Mouse (Mus musculus) adrenal gland, adult 8-10 months (tissue): ENCODE measurements around the gene Wdr53. TPM values are rescaled to one million over a fixed set of nuclear protein-coding genes. Genes with fewer than 3 reads are reported as not detected.
"Not testable (repeated sequence)": the region's sequence is repeated elsewhere in the genome, so short reads cannot be mapped to it uniquely, and the experiment has no call there.

Experiments
- DNase-seq: peaks from one replicate; pipeline ENCODE4 v3.0.0; 2022
- total RNA-seq, 4 experiments: library from RNA; stranded (reverse); gene quantifications; 2 replicates each; pipeline ENCODE4 v1.2.4; 2022

Wdr53 gene
- 10 to 100 TPM; 13.0 to 17.8 (median 14.9) TPM for total RNA-seq

GRCm38 (mm10) chr16:32246952-32247370 lies at the start of gene Wdr53, which contains the start of gene Fbxo45:
Gene Wdr53, plus strand, starts transcription at chr16:32247227.
Gene Fbxo45, minus strand, starts transcription at chr16:32247158.
- DNase-seq = peak; percentile 98

GRCm38 (mm10) chr16:32200256-32201003 lies 46.6 kb upstream of the Wdr53 start:
- DNase-seq = no peak

- DNase-seq = no peak
Measured at GRCm38 (mm10) chr16:32201004-32201325, 46.1 kb upstream of the Wdr53 start.

- DNase-seq = peak; percentile 53
Measured at GRCm38 (mm10) chr16:32202681-32203080, 44.3 kb upstream of the Wdr53 start.

GRCm38 (mm10) chr16:32204902-32205301 lies 42.1 kb upstream of the Wdr53 start:
- no peak for DNase-seq

- no peak for DNase-seq
Measured at GRCm38 (mm10) chr16:32214156-32214555, 32.9 kb upstream of the Wdr53 start.

GRCm38 (mm10) chr16:32214804-32215576 lies 32.0 kb upstream of the Wdr53 start:
- DNase-seq = no peak

- no peak for DNase-seq
Measured at GRCm38 (mm10) chr16:32221803-32222202, 25.2 kb upstream of the Wdr53 start.

GRCm38 (mm10) chr16:32222399-32222798 lies 24.6 kb upstream of the Wdr53 start:
- DNase-seq = no peak

GRCm38 (mm10) chr16:32232050-32232449 lies 15.0 kb upstream of the Wdr53 start:
- DNase-seq = peak; percentile 65

- DNase-seq = no peak
Measured at GRCm38 (mm10) chr16:32237930-32238680, 8.9 kb upstream of the Wdr53 start.

- no peak for DNase-seq
Measured at GRCm38 (mm10) chr16:32239428-32240312, 7.4 kb upstream of the Wdr53 start.

- no peak for DNase-seq
Measured at GRCm38 (mm10) chr16:32243901-32244300, 3.1 kb upstream of the Wdr53 start.

- peak; percentile 45 for DNase-seq
Measured at GRCm38 (mm10) chr16:32246351-32246791, 656 bp upstream of the Wdr53 start.

- not testable (repeated sequence) for DNase-seq
Measured at GRCm38 (mm10) chr16:32264225-32264624, 17.2 kb downstream of the Wdr53 start.

GRCm38 (mm10) chr16:32271291-32271690 lies 24.3 kb downstream of the Wdr53 start, which contains the start of gene Smco1:
Gene Smco1, plus strand, starts transcription at chr16:32271468.
- no peak for DNase-seq

- DNase-seq = no peak
Measured at GRCm38 (mm10) chr16:32273338-32273737, 26.3 kb downstream of the Wdr53 start.

GRCm38 (mm10) chr16:32275041-32275440 lies 28.0 kb downstream of the Wdr53 start:
- no peak for DNase-seq

- no peak for DNase-seq
Measured at GRCm38 (mm10) chr16:32275830-32276229, 28.8 kb downstream of the Wdr53 start.

GRCm38 (mm10) chr16:32277308-32278256 lies 30.6 kb downstream of the Wdr53 start, which contains the start of gene Rnf168:
Gene Rnf168, plus strand, starts transcription at chr16:32277459.
- DNase-seq = peak; percentile 88
